In the genomic region with DNA sequence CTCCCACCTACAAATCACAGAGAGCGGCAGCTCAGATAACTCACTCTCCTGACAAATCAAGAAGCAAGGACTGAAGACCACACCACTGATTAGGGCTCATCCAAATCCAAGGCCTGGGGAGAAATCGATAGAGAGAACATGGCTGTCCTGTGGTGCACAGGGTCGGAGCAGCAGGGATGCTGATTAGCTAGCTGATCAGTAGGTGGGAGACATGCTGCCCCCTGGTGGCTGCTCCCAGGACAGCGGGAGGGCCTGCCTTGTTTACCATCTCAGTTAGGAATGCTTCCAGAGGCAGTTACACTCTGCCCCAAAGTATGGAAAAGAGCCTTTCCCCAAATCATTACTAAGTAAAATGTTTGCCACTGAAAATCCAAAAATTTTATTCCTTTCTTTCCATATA, we compare ENCODE assay signal across 7 mouse cellular contexts.
DNase-seq lines count a peak whose midpoint lies in the region; ATAC-seq and TF ChIP-seq lines count a peak whose summit lies in the region.

No protein-coding gene starts in this region.

- ATAC-seq in Patski, result peak; percentile 39
- peak; percentile 45; the same call in 1 of the 2 replicates for ATAC-seq in forebrain, embryonic 13.5 days
- ATAC-seq in hematopoietic stem cell, adult 5-6 weeks (replicated peaks in 1 of 2; ENCODE audit: insufficient read depth in 1 of 2, low FRiP score in 2 of 2, low TSS enrichment in 1 of 2, low read depth in 1 of 2, poor library complexity in 2 of 2, severe bottlenecking in 2 of 2), result peak; percentile 76 to 80; a peak in 3 of 4 replicates
- peak; percentile 74 for ATAC-seq in midbrain, embryonic 13.5 days

- in situ Hi-C loops in Patski (cut with MboI; ENCODE audit: low pct_unique_long_range_greater_than_20kb), result loop anchor here (5.0 kb wide), 1 partner anchor 610 kb away; no protein-coding TSS in a partner anchor

- DNase-seq in Patski (ENCODE audit: low read depth, low spot score), result no peak
- peak; percentile 38 for DNase-seq in c-Kit-positive CD71-negative TER-119-negative erythroid progenitor cells, embryonic 14.5 days (ENCODE audit: low read depth)
- DNase-seq in left cerebral cortex, adult 18-20 months (ENCODE audit: low spot score in 2 of 2), result peak; percentile 82 to 86
- DNase-seq in spleen, postnatal 10 days (ENCODE audit: low spot score in 2 of 2), result peak; percentile 51 to 75

- no peak overlapping the region for H3K4me3 ChIP-seq in forebrain, embryonic 13.5 days
- H3K4me3 ChIP-seq in midbrain, embryonic 13.5 days (replicated peaks), result no peak overlapping the region

- WGBS in forebrain, embryonic 13.5 days, result 29% methylated on average over 4 of the region's 4 CpGs
- 24% methylated on average over 4 of the region's 4 CpGs for WGBS in midbrain, embryonic 13.5 days

- peaks cover 31% of the 10 kb centered on the region for H3K27me3 ChIP-seq in Patski
- no peaks in the 10 kb centered on the region for H3K27me3 ChIP-seq in forebrain, embryonic 13.5 days
- no peaks in the 10 kb centered on the region; the same call in 1 of the 2 replicates for H3K27me3 ChIP-seq in midbrain, embryonic 13.5 days

- H3K4me2 ChIP-seq in forebrain, embryonic 13.5 days, result no peak overlapping the region
- no peak overlapping the region for H3K4me2 ChIP-seq in midbrain, embryonic 13.5 days (replicated peaks)

- H3K36me3 ChIP-seq in forebrain, embryonic 13.5 days (ENCODE audit: poor library complexity, severe bottlenecking), result no peaks in the 10 kb centered on the region
- H3K36me3 ChIP-seq in midbrain, embryonic 13.5 days, result no peaks in the 10 kb centered on the region

- H3K27ac ChIP-seq in forebrain, embryonic 13.5 days, result no peak overlapping the region
- H3K27ac ChIP-seq in midbrain, embryonic 13.5 days, result no peak overlapping the region

- POLR2A ChIA-PET in Patski (lab: Charles Lee), result no interaction called here

- H3K9ac ChIP-seq in forebrain, embryonic 13.5 days, result no peak overlapping the region
- H3K9ac ChIP-seq in midbrain, embryonic 13.5 days (replicated peaks), result no peak overlapping the region

- peak; percentile 85 for TF ChIP-seq CTCF in Patski (IDR thresholded peaks at IDR 0.05)

- H3K9me3 ChIP-seq in forebrain, embryonic 13.5 days (replicated peaks), result no peaks in the 10 kb centered on the region
- no peaks in the 10 kb centered on the region for H3K9me3 ChIP-seq in midbrain, embryonic 13.5 days

- peaks cover 5% of the 10 kb centered on the region; the same call in 1 of the 2 replicates for H3K4me1 ChIP-seq in forebrain, embryonic 13.5 days
- no peaks in the 10 kb centered on the region for H3K4me1 ChIP-seq in midbrain, embryonic 13.5 days (replicated peaks)

- CTCF ChIA-PET in Patski (lab: Charles Lee), result interaction anchor here (0.8 to 2.0 kb wide), 3 partner anchors 22 to 611 kb away, joined by 4 to 9 read pairs (median 5); no protein-coding TSS in a partner anchor
